Mouse (Mus musculus): Measurements from ENCODE around the gene Gm45711. TPM values are rescaled to one million over a fixed set of nuclear protein-coding genes. Genes with fewer than 3 reads are reported as not detected.
A peak's percentile ranks its signal among the peaks of the same experiment; 100 is the strongest.
"Not testable (repeated sequence)": the region's sequence is repeated elsewhere in the genome, so short reads cannot be mapped to it uniquely, and the experiment has no call there.

Gm45711 gene
- total RNA-seq, 2 experiments from 2014 or later = not detected

- intact Hi-C loops (cut with DNase I) = no loop called here
- DNase-seq (ENCODE audit: low spot score in 2 of 2) = no peak
Measured at GRCm38 (mm10) chr8:104332665-104333631, 23.1 kb upstream of the Gm45711 start.

GRCm38 (mm10) chr8:104321930-104322329 lies 12.0 kb upstream of the Gm45711 start, which contains the start of gene Cmtm2b:
Gene Cmtm2b (plus strand): TSS chr8:104322230.
- intact Hi-C loops (cut with DNase I); DNase-seq (ENCODE audit: low spot score in 2 of 2): not testable (repeated sequence)

- intact Hi-C loops (cut with DNase I); DNase-seq (ENCODE audit: low spot score in 2 of 2): not testable (repeated sequence)
Measured at GRCm38 (mm10) chr8:104321267-104321666, 11.4 kb upstream of the Gm45711 start, which contains the start of gene Gm11020. Gene Gm11020 (plus strand): TSS chr8:104321567.

GRCm38 (mm10) chr8:104313311-104313710 lies 3.4 kb upstream of the Gm45711 start:
- intact Hi-C loops (cut with DNase I) = loop anchor here (2.0 kb wide), 1 partner anchor 27 kb away; no protein-coding TSS in a partner anchor
- peak in 1 of 2 experiments; percentile 7 for DNase-seq (ENCODE audit: low spot score in 2 of 2)

- intact Hi-C loops (cut with DNase I) = loop anchor here (2.0 kb wide), 1 partner anchor 29 kb away; no protein-coding TSS in a partner anchor
- DNase-seq (ENCODE audit: low spot score in 2 of 2) = peak in 1 of 2 experiments; percentile 31
Measured at GRCm38 (mm10) chr8:104312023-104312422, 2.1 kb upstream of the Gm45711 start.

- DNase-seq (ENCODE audit: low spot score in 2 of 2) = not testable (repeated sequence)
Measured at GRCm38 (mm10) chr8:104308341-104308740, 1.5 kb downstream of the Gm45711 start.

GRCm38 (mm10) chr8:104304962-104305361 lies 4.9 kb downstream of the Gm45711 start:
- intact Hi-C loops (cut with DNase I) = no loop called here
- DNase-seq (ENCODE audit: low spot score in 2 of 2) = no peak

More at GRCm38 (mm10) chr8:104308341-104308740, 1.5 kb downstream of the Gm45711 start:
- intact Hi-C loops (cut with DNase I) = not testable (repeated sequence)

- intact Hi-C loops (cut with DNase I); DNase-seq (ENCODE audit: low spot score in 2 of 2): not testable (repeated sequence)
Measured at GRCm38 (mm10) chr8:104302536-104302935, 7.3 kb downstream of the Gm45711 start.

- DNase-seq (ENCODE audit: low spot score in 2 of 2); intact Hi-C loops (cut with DNase I): not testable (repeated sequence)
Measured at GRCm38 (mm10) chr8:104301577-104301976, 8.3 kb downstream of the Gm45711 start.

- no peak for DNase-seq (ENCODE audit: low spot score in 2 of 2)
- intact Hi-C loops (cut with DNase I) = no loop called here
Measured at GRCm38 (mm10) chr8:104294396-104294795, 15.5 kb downstream of the Gm45711 start.

- DNase-seq (ENCODE audit: low spot score in 2 of 2); intact Hi-C loops (cut with DNase I): not testable (repeated sequence)
Measured at GRCm38 (mm10) chr8:104293081-104293480, 16.8 kb downstream of the Gm45711 start, which contains the start of gene Cmtm2a. Gene Cmtm2a (minus strand): TSS chr8:104293181.

- DNase-seq (ENCODE audit: low spot score in 2 of 2) = no peak
- intact Hi-C loops (cut with DNase I) = no loop called here
Measured at GRCm38 (mm10) chr8:104268937-104269440, 40.9 kb downstream of the Gm45711 start.

GRCm38 (mm10) chr8:104268368-104268767 lies 41.5 kb downstream of the Gm45711 start:
- intact Hi-C loops (cut with DNase I) = no loop called here
- no peak for DNase-seq (ENCODE audit: low spot score in 2 of 2)

- intact Hi-C loops (cut with DNase I); DNase-seq (ENCODE audit: low spot score in 2 of 2): not testable (repeated sequence)
Measured at GRCm38 (mm10) chr8:104264271-104264935, 45.5 kb downstream of the Gm45711 start.

GRCm38 (mm10) chr8:104261802-104262201 lies 48.1 kb downstream of the Gm45711 start:
- DNase-seq (ENCODE audit: low spot score in 2 of 2) = peak in 1 of 2 experiments; percentile 28
- intact Hi-C loops (cut with DNase I) = not testable (repeated sequence)

- DNase-seq (ENCODE audit: low spot score in 2 of 2) = no peak
- intact Hi-C loops (cut with DNase I) = loop anchor here (5.0 kb wide), 1 partner anchor 284 kb away; no protein-coding TSS in a partner anchor
Measured at GRCm38 (mm10) chr8:104253016-104253415, 56.9 kb downstream of the Gm45711 start.

- intact Hi-C loops (cut with DNase I) = loop anchor here (2.0 to 5.0 kb wide), 2 partner anchors 191 to 286 kb away; partner anchors contain the start of gene Dync1li2
- DNase-seq (ENCODE audit: low spot score in 2 of 2) = no peak
Measured at GRCm38 (mm10) chr8:104251461-104251860, 58.4 kb downstream of the Gm45711 start.

GRCm38 (mm10) chr8:104250439-104251367 lies 59.2 kb downstream of the Gm45711 start, which contains the start of gene Cklf:
Gene Cklf (plus strand): TSS chr8:104250861.
- intact Hi-C loops (cut with DNase I) = loop anchor here (2.0 to 5.0 kb wide), 2 partner anchors 192 to 287 kb away; partner anchors contain the start of gene Dync1li2
- peak; percentile 76 to 80 for DNase-seq (ENCODE audit: low spot score in 2 of 2)
